Mouse (Mus musculus) ES-Bruce4 (cell line): Measurements from ENCODE around the gene Dusp16.

Experiments used
- CTCF ChIP-seq: IDR thresholded peaks from one replicate; pipeline ENCODE4 v1.8.1; 2011; ENCODE audit warnings: low read depth, low read length
- EP300 ChIP-seq: IDR thresholded peaks from 2 replicates; pipeline ENCODE4 v1.6.1; 2011; ENCODE audit warnings: low read depth, low read length; ENCODE audit not compliant: insufficient read depth
- POLR2A ChIP-seq: IDR thresholded peaks from one replicate; pipeline ENCODE4 v1.8.1; 2011; ENCODE audit warnings: low read length; ENCODE audit not compliant: insufficient read depth

- no peak for TF ChIP-seq EP300
- no peak for TF ChIP-seq POLR2A
- no peak for TF ChIP-seq CTCF
Measured at GRCm38 (mm10) chr6:134830776-134831175, 38.4 kb upstream of the Dusp16 start.
